Mouse (Mus musculus) mouse trophoblast stem cell (cell line): Measurements from ENCODE around the gene Gm17651.

Experiments
- in situ Hi-C, 2 experiments: fragments of 300-500 bp; cut with MseI, MboI; formaldehyde crosslinking; loops; 2 replicates in 1 of 2; 3 replicates in 1 of 2; pipeline ENCODE4 v1.15.1; 2025

Gm17651 gene

DNA sequence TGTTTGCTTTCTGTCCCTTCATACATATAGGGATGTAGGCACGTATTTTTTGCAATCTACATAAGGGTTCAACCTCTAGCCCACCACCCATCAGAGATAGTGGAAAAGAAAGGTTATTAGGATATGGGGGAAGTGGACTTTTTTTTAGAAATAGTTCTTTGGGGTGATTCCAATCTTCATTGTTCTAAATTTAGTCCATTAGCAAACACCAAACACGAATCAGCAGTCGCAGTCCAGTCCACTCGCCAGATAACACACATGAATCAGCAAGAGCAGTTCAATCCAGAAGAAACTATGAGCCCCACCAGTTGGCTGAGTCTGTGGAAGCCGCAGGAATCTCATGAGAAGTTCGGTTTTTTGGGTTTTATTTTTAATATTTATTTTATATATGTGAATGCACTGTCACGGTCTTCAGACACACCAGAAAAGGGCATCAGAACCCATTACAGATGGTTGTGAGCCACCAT lies at the start of gene Gm17651:
Gene Gm17651, minus strand, starts transcription at position 51 of the 467 bp plus-strand sequence.
- in situ Hi-C loops = no loop called here

- in situ Hi-C loops = no loop called here
Observed at GRCm38 (mm10) chr3:97719116-97719515, 44.6 kb upstream of the Gm17651 start.

DNA sequence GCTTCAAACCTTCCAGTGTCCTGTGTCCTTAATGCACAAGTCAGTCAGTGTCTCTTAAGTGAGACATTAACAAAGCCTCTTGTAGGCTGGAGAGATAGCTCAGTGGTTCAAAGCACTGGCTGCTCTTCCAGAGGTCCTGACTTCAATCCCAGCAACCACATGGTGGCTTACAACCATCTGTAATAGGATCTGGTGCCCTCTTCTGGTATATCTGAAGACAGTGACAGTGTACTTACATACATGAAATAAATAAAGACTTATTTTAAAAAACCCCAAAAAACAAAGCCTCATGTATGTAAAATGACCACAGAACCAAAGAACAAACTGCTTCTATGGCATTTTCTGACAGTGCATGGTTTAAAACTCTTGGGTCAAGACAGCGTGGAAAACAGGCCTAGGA lies 41.4 kb upstream of the Gm17651 start:
- in situ Hi-C loops = no loop called here

DNA sequence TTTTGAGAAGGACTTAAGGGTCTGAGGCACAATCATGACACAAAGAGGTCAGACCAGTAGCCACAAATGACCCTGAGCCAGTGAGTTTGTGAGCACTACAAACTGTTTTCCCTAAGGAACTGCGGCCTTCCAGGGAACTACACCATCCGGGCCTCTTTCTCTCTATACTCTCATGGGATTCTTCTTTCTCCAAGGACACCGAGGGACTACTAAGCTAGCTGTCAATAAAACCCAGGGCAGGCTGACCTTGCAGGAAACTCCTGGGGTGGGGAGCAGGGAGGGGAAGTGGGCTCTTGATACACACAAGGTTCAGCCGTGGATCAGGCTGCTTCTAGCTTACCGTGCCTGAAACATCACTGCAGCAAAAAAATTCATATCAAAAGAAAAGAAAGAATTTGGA lies 36.4 kb upstream of the Gm17651 start:
- in situ Hi-C loops = no loop called here

GRCm38 (mm10) chr3:97710134-97710533 lies 35.6 kb upstream of the Gm17651 start:
- in situ Hi-C loops = no loop called here

DNA sequence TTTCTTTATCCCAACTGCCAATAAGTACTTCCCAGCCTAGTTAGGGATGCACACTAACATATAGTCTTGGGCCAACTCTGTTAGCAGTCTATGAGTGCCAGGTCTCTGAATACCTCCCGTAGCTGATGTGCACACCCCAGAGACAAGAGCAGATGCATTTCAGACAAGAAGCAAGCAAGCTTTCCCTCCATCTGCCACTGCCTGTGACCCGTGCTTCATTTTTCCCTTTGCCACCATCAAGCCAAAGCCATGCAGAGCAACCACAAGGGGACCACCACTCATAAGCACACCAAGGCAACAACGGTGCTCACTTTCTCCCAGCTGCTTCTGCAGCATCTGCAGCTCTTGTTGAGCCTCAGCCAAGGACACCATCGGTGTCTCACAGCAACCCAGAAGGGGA lies 32.1 kb upstream of the Gm17651 start:
- in situ Hi-C loops = no loop called here

DNA sequence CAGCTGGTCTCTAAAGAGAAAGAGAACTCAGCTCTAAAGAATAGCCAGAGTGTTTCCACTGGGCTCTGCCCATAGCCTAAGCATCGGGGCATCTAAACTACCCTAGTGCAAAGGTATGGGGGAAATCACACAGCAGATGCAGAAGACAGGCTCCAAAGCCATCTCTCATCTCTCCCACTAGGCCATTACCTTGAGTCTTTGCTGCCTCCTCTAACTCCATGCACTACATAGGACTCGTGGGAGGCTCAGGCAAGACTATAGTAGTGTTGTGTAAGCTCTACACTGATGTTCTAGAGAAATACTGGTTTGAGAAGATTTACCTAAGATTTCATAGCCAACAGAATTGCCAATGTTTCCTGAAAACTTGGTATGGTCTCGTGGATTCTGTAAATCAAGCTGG lies 31.0 kb upstream of the Gm17651 start:
- in situ Hi-C loops = no loop called here

- in situ Hi-C loops = no loop called here
Observed at GRCm38 (mm10) chr3:97702448-97703080, 28.1 kb upstream of the Gm17651 start.

DNA sequence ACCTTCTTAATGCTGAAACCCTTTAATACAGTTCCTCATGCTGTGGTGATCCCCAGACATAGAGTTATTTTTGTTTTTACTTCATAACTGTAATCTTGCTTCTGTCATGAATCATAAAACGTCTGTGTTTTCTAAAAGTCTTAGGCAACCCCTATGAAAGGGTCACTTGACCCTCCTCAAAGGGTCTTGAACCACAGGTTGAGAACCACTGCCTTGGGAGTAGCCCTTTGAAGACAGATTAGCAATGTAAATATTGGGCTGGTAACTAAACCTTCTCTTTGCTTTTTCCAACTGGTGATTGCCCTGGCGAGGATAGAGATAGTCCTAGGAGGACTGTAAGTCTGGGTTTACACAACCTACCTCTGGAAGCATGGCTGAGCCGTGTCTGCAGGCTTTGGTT lies 26.7 kb upstream of the Gm17651 start:
- in situ Hi-C loops = no loop called here

DNA sequence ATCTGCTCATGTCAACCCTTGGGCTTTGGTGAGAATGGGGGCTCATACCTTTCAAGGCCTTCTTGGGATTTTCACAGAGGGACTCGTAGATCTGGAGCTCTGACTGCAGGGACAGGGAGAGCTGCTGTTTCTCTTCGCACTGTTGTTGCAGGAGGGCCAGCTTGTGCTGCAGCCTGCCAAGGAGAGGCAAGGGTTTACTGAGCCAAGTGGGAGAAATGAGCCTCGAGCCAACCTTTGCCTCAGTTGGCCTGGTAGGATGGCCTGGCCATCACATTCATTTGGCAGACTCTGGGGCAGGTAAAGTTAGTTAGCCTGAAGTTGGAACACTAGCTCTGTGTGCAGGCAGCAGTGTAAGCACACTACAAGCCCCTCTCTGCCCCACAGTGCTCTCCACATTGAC lies 24.6 kb upstream of the Gm17651 start:
- in situ Hi-C loops = no loop called here

- in situ Hi-C loops = no loop called here
Observed at GRCm38 (mm10) chr3:97697291-97697690, 22.8 kb upstream of the Gm17651 start.

DNA sequence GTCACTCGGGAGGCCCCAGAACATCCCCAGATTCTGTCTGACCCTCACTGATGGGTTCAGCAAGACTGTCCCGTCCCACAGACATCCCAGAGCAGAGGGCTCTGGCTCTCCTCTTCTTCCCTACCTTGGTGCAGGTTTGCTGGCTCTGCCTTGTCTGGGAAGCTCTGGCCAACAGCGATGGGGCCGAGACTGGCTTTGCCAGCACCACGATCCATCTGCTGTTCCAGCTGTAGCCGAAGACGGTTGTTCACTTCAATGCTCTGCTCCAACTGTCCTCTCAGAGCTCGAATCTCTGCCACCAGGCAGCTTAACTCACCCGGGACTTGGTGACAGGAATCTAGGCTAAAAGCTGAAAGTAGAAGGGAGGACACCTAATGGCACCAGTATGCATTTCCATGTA lies 22.4 kb upstream of the Gm17651 start:
- in situ Hi-C loops = no loop called here

GRCm38 (mm10) chr3:97693806-97694205 lies 19.3 kb upstream of the Gm17651 start:
- in situ Hi-C loops = no loop called here

DNA sequence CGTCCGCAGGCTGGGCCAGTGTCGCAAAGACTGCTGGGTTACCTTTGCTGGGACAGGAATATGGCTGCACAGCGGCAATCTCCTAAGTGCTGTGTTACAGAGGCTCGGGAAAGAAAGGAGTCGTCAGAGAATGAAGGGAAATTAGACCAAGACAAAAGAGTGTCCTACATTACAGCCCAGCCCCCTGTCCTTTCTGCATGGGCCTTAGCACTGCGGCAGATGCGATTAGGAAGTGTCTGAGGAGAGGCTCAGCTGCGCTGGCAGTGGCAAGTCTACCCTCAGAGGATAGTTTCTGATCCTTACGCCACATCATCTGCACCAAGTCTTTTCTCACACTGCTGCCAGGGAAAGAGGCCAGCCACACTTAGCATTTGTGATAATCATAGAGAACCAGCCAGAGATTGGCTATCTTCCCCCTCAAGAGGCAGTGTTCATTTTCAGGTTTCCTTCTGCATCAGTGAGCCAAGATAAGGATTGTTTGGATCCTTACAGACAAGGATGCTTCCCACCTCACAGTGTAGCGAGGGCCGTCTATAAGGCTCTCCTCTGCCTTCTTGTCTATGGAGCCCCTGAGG lies 17.0 kb upstream of the Gm17651 start:
- in situ Hi-C loops = no loop called here

- in situ Hi-C loops = no loop called here
Observed at GRCm38 (mm10) chr3:97690590-97690989, 16.1 kb upstream of the Gm17651 start.

DNA sequence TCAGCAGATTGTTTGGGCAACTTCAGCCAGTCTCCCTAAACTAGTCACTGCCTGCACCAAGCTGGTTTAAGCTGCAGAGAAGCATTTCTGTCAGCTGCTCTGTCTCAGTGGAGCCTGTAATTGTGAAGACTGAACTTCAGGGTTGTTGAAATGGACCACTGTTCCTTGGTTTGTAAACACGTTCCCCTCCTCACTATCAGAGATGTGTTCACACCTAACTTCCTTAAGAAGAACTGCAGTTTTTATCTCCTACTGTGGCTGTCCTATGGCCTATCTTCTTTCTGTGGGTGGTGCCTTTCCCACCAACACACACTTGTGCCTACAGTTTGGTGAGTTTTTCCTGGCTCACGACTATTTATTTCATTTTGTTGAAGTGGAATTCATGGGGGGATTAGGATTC lies 14.8 kb upstream of the Gm17651 start:
- in situ Hi-C loops = loop anchor here in 1 of 2 experiments (10.0 kb wide), 1 partner anchor 196 kb away; the partner anchor contains the start of gene Pde4dip

DNA sequence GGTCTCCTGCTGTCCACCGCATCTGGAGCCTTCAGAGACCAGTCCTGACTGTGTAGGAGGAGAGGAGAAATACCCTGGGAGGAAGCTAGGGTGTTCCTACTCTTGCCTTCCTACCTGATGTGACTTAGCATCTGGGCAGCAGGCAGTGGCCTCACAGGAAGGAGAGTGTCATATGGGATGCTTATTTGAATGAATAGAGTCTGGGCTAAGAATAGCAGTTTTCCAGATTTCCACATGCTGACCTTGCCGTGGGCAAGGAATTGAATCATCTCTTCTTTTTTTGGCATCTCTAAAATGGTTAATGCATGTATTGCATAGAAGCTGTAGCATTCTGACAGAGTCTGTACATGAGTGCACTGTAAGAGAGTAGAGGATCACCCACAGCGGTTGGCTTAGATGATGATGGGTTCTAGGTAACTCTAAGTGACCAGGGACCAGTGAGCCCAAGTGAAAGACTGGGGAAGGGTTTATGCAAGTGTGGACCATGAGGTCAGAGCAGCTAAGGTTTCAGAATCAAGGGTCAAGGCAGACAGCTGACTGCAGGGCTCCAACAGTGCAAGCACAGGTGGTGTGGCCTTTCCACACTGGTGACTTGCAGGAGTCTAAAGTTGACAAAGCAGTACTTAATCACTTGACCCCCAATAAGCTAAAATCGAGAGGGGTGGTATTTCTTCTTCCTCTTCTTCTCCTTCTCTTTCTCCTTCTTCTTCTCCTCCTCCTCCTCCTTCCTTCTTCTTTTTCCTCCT lies 12.1 kb upstream of the Gm17651 start:
- in situ Hi-C loops = loop anchor here in 1 of 2 experiments (10.0 kb wide), 1 partner anchor 198 kb away; the partner anchor contains the start of gene Pde4dip

DNA sequence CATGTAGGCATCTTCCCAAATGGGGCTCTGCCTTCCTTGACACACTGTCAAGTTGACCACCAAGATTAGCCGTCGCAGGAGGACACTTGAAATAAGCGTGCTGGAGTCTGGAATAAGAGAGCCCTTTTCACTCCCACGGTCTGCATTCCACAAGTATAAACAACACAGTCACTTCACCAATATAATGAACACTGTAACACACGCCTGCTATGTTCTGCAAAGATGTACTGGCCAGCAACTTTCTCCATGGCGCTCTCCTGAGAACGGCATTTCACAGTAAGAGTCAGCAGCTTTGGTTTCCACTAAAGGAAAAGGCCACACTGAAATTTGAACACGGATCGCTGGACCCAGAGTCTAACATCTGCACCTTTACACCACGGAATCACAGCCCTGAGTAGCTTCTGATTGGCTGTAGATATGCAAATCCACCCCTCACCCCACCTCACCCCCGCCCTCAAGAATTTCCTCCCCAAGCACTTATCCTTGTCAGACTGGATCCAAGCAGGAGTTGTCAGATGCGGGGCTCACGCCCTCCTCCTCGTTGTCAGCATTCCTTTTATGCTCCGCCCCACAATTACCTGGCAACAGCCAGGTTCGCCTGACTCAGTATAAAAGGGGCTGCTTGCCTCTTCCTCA lies 9.2 kb upstream of the Gm17651 start:
- in situ Hi-C loops = loop anchor here (5.0 to 10.0 kb wide), 2 partner anchors 194 to 201 kb away; partner anchors contain the start of gene Pde4dip (in 1 of the 2)

GRCm38 (mm10) chr3:97682576-97682975 lies 8.1 kb upstream of the Gm17651 start:
- in situ Hi-C loops = loop anchor here (5.0 to 10.0 kb wide), 2 partner anchors 195 to 202 kb away; partner anchors contain the start of gene Pde4dip (in 1 of the 2)

DNA sequence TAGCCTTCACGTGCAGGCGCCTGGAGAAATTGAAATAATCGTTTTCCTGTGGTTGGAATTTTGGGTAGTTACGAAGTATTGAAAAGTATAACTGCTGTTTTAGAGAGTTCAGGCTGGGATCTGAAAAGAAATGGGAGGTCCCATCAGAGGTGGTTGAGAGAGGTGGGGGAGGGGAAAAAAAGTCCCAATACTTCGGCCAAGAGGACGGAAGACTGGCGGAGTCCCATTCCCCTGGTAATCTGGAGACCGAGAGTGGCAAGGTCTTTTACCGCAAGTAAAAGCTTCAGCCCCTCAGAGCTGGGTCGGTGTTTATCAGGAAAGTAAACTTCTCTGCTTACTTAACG lies 7.6 kb upstream of the Gm17651 start:
- in situ Hi-C loops = loop anchor here (5.0 to 10.0 kb wide), 2 partner anchors 195 to 203 kb away; partner anchors contain the start of gene Pde4dip (in 1 of the 2)

DNA sequence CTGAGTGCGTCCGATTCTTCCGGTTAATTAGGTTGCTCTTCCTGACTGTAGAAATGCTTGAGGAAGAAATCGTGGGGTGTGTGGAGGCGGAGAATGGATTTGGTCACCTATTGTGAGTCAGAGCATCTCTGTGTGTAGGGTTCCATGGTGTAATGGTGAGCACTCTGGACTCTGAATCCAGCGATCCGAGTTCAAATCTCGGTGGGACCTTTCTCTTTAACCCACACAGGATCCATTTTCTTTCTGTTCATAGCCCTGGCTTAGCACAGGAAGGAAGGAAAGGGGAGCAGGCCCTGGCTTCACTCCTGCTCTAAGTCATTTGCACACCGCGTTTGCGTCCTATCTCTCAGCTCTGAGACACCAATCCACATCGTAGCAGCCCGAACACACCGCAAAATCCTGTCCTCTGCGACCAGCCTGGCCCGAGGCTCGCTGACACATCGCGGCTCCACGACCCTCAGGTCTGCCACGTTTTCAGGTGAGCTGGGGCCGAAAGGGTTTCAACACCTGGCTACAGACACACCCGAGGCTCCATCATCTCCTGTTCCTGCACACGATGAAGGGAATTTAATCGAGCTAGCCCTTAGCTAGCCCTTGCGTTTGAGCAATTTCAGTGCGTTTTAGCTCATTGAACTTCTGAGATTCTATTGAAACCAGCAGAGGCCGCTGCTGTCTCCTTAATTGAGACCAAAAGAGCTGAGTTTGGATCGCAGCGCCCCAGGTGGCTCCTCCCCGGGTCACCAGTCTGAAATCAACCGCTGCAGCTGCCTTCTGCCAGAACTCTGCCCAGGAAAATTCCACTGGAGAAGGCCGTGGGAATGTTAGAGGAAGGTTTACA lies 7.0 kb upstream of the Gm17651 start:
- in situ Hi-C loops = loop anchor here (5.0 to 10.0 kb wide), 2 partner anchors 196 to 203 kb away; partner anchors contain the start of gene Pde4dip (in 1 of the 2)
